Mouse (Mus musculus) MEL (cell line): Measurements from ENCODE around the gene Rhobtb1. TPM values are rescaled to one million over a fixed set of nuclear protein-coding genes. Genes with fewer than 3 reads are reported as not detected.

Source experiments
- DNase-seq: peaks from one replicate; pipeline ENCODE4 v3.0.0; 2011; ENCODE audit warnings: low read depth, low spot score
- H3K27ac ChIP-seq: 2 replicates; pipeline ENCODE4 v1.5.1; 2012; ENCODE audit warnings: low read depth, mild to moderate bottlenecking, control low read depth, low read length, moderate library complexity; ENCODE audit not compliant: control insufficient read depth
- H3K27me3 ChIP-seq, 2 experiments: fragments of 150-350 bp in 1 of 2; sonication (generic) in 1 of 2; 2 replicates each; pipeline ENCODE4 v1.6.1; 2012; ENCODE audit warnings: low read length in 2 of 2, mild to moderate bottlenecking in 2 of 2, improper control_type of control experiment in 1 of 2, moderate library complexity in 1 of 2; ENCODE audit not compliant: insufficient read depth in 2 of 2, control insufficient read depth in 1 of 2
- H3K36me3 ChIP-seq, 2 experiments: 2 replicates each; pipeline ENCODE4 v1.6.1; 2012 to 2014; ENCODE audit warnings: low read length in 2 of 2, improper control_type of control experiment in 1 of 2, inconsistent platforms in 1 of 2, mild to moderate bottlenecking in 1 of 2; ENCODE audit not compliant: insufficient read depth in 2 of 2, control insufficient read depth in 1 of 2
- H3K4me1 ChIP-seq, 2 experiments: fragments of 150-350 bp in 1 of 2; sonication (generic) in 1 of 2; 2 replicates each; pipeline ENCODE4 v1.6.1; 2012; ENCODE audit warnings: low read length in 2 of 2, improper control_type of control experiment in 1 of 2, mild to moderate bottlenecking in 1 of 2; ENCODE audit not compliant: insufficient read depth in 2 of 2, control insufficient read depth in 1 of 2
- H3K4me3 ChIP-seq, 2 experiments: fragments of 150-350 bp in 1 of 2; sonication (generic) in 1 of 2; 2 replicates each; pipeline ENCODE4 v1.5.1; 2012; ENCODE audit warnings: low read depth in 2 of 2, low read length in 2 of 2, mild to moderate bottlenecking in 2 of 2, moderate library complexity in 2 of 2, control low read depth in 1 of 2, improper control_type of control experiment in 1 of 2; ENCODE audit not compliant: control insufficient read depth in 1 of 2, insufficient read depth in 1 of 2
- H3K79me2 ChIP-seq: 2 replicates; pipeline ENCODE4 v1.6.1; 2012; ENCODE audit warnings: mild to moderate bottlenecking, low read length, moderate library complexity; ENCODE audit not compliant: control insufficient read depth, poor library complexity, insufficient read depth
- H3K9ac ChIP-seq: 2 replicates; pipeline ENCODE4 v1.6.1; 2012; ENCODE audit warnings: low read depth, mild to moderate bottlenecking, control low read depth, low read length, moderate library complexity; ENCODE audit not compliant: control insufficient read depth, poor library complexity, severe bottlenecking
- H3K9me3 ChIP-seq: fragments of 150-350 bp; sonication (generic); replicated peaks from 2 replicates; pipeline ENCODE4 v1.6.1; 2012; ENCODE audit warnings: mild to moderate bottlenecking, low read length, improper control_type of control experiment, moderate library complexity; ENCODE audit not compliant: insufficient read depth
- EP300 ChIP-seq, 2 experiments: IDR thresholded peaks; 2 replicates each; pipeline ENCODE4 v1.6.1; 2011; ENCODE audit warnings: improper control_type of control experiment in 2 of 2, low read length in 2 of 2, low read depth in 1 of 2, mild to moderate bottlenecking in 1 of 2
- ETS1 ChIP-seq: IDR thresholded peaks from 2 replicates; pipeline ENCODE4 v1.6.1; 2012; ENCODE audit warnings: low read depth, mild to moderate bottlenecking, inconsistent platforms, low read length, improper control_type of control experiment, moderate library complexity
- GATA1 ChIP-seq: IDR thresholded peaks from 2 replicates; pipeline ENCODE4 v1.6.1; 2011; ENCODE audit warnings: low read depth, low read length, improper control_type of control experiment
- MAFK ChIP-seq: IDR thresholded peaks from 2 replicates; pipeline ENCODE4 v1.6.1; 2011; ENCODE audit warnings: low read depth, mild to moderate bottlenecking, low read length, improper control_type of control experiment, borderline replicate concordance
- MAZ ChIP-seq: IDR thresholded peaks from 2 replicates; pipeline ENCODE4 v1.6.1; 2012; ENCODE audit warnings: low read depth, mild to moderate bottlenecking, inconsistent platforms, low read length, improper control_type of control experiment
- MYC ChIP-seq: IDR thresholded peaks from 2 replicates; pipeline ENCODE4 v1.6.1; 2011; ENCODE audit warnings: low read depth, mild to moderate bottlenecking, low read length, improper control_type of control experiment, moderate library complexity
- TBP ChIP-seq: IDR thresholded peaks from 2 replicates; pipeline ENCODE4 v1.8.0; 2011; ENCODE audit warnings: low read depth, low read length, improper control_type of control experiment
- USF2 ChIP-seq, 2 experiments: IDR thresholded peaks; 2 replicates each; pipeline ENCODE4 v1.6.1; 2011 to 2012; ENCODE audit warnings: improper control_type of control experiment in 2 of 2, low read length in 2 of 2, borderline replicate concordance in 1 of 2, inconsistent platforms in 1 of 2, low read depth in 1 of 2, mild to moderate bottlenecking in 1 of 2; ENCODE audit not compliant: insufficient read depth in 1 of 2
- ZC3H11A ChIP-seq: IDR thresholded peaks from 2 replicates; pipeline ENCODE4 v1.6.1; 2012; ENCODE audit warnings: low read depth, mild to moderate bottlenecking, inconsistent platforms, low read length, improper control_type of control experiment
- polyA plus RNA-seq, 2 experiments: library from polyadenylated mRNA; stranded (reverse) in 1 of 2; unstranded in 1 of 2; fragments of >175 nt in 1 of 2; fragments of >200 nt in 1 of 2; gene quantifications; 2 replicates each; pipeline versions ENCODE4 v1.2.1 to v1.2.4; 2012; ENCODE audit warnings: low replicate concordance in 2 of 2, low read depth in 1 of 2; ENCODE audit not compliant: insufficient read length in 2 of 2, insufficient read depth in 1 of 2, missing spikeins in 1 of 2
- total RNA-seq: library from RNA; depleted of rRNA; stranded (reverse); fragments of 300-350 nt; gene quantifications from 2 replicates; pipeline ENCODE4 v1.2.3, GENCODE M21; 2012

The Rhobtb1 gene
- total and polyA plus RNA-seq, 3 experiments = not detected

- Histone ChIP-seq H3K9me3 (no peaks in the 10 kb centered on the region), H3K79me2 (no peaks in the 10 kb centered on the region), H3K27ac (no peak overlapping the region), H3K27me3 (no peaks in the 10 kb centered on the region), H3K4me1 (no peaks in the 10 kb centered on the region), H3K9ac (no peak overlapping the region), H3K4me3 (no peak overlapping the region), H3K36me3 (no peaks in the 10 kb centered on the region)
- no peak for DNase-seq
- no peak for TF ChIP-seq TBP
- no peak for TF ChIP-seq MAZ
- no peak for TF ChIP-seq MAFK
- TF ChIP-seq EP300 (IDR thresholded peaks at IDR 0.05; ENCODE audit: low read depth in 1 of 2, low read length in 2 of 2) = no peak
- TF ChIP-seq USF2 (IDR thresholded peaks at IDR 0.05; ENCODE audit: borderline replicate concordance in 1 of 2, insufficient read depth in 1 of 2, low read depth in 1 of 2, low read length in 2 of 2) = no peak
- no peak for TF ChIP-seq GATA1
Observed at GRCm38 (mm10) chr10:69134356-69134755, 16.9 kb upstream of the Rhobtb1 start.

- Histone ChIP-seq H3K36me3 (no peaks in the 10 kb centered on the region), H3K79me2 (no peaks in the 10 kb centered on the region), H3K27ac (no peak overlapping the region), H3K4me1 (no peaks in the 10 kb centered on the region), H3K9ac (no peak overlapping the region), H3K4me3 (no peak overlapping the region), H3K9me3 (no peaks in the 10 kb centered on the region), H3K27me3 (no peaks in the 10 kb centered on the region)
- DNase-seq = no peak
- no peak for TF ChIP-seq MYC
- TF ChIP-seq TBP = no peak
- TF ChIP-seq ZC3H11A = no peak
Observed at GRCm38 (mm10) chr10:69136241-69136828, 14.9 kb upstream of the Rhobtb1 start.

GRCm38 (mm10) chr10:69149252-69149651 lies 2.0 kb upstream of the Rhobtb1 start:
- Histone ChIP-seq H3K9ac (no peak overlapping the region), H3K4me3 (no peak overlapping the region), H3K4me1 (no peaks in the 10 kb centered on the region), H3K36me3 (no peaks in the 10 kb centered on the region), H3K27me3 (no peaks in the 10 kb centered on the region), H3K9me3 (no peaks in the 10 kb centered on the region), H3K27ac (no peak overlapping the region), H3K79me2 (no peaks in the 10 kb centered on the region)
- DNase-seq = no peak
- TF ChIP-seq ZC3H11A (no peak), ETS1 (no peak)
